ENCODE assay signal across 9 mouse cellular contexts in genomic region chr6:113172568-113172967, GRCm38 (mm10). TPM values are rescaled to one million over a fixed set of nuclear protein-coding genes. Genes with fewer than 3 reads are reported as not detected.
A peak's percentile ranks its signal among the peaks of the same experiment; 100 is the strongest.
DNase-seq lines count a peak whose midpoint lies in the region; ATAC-seq and TF ChIP-seq lines count a peak whose summit lies in the region.
"Had no signal": no experiment of that assay in that cellular context is flagged by ENCODE, and none has a peak within 500 bp of the region (broad histone marks: within the 10 kb centered on the region; RNA-seq: fewer than 3 reads in every experiment).

No protein-coding gene starts in this region.

- WGBS in kidney, embryonic 14.5 days: 75% methylated on average over 1 of the region's 1 CpGs
- WGBS in forebrain, embryonic 12.5 days: 74% methylated on average over 1 of the region's 1 CpGs
- WGBS in kidney, postnatal 0 days: 89% methylated on average over 1 of the region's 1 CpGs

- H3K4me2 ChIP-seq in kidney, embryonic 14.5 days (replicated peaks; ENCODE audit: low read depth, low read length): no peak overlapping the region
- H3K4me2 ChIP-seq in forebrain, embryonic 12.5 days: no peak overlapping the region
- no peak overlapping the region for H3K4me2 ChIP-seq in kidney, postnatal 0 days (ENCODE audit: low read length)
- H3K4me2 ChIP-seq: embryonic facial prominence, embryonic 15.5 days had no signal

- no peaks in the 10 kb centered on the region for H3K36me3 ChIP-seq in kidney, embryonic 14.5 days (ENCODE audit: control insufficient read depth, insufficient read depth, low read length)
- H3K36me3 ChIP-seq in forebrain, embryonic 12.5 days (replicated peaks): peaks cover 19% of the 10 kb centered on the region
- no peaks in the 10 kb centered on the region for H3K36me3 ChIP-seq in kidney, postnatal 0 days (ENCODE audit: insufficient read depth, low read length)
- H3K36me3 ChIP-seq: embryonic facial prominence, embryonic 15.5 days had no signal

- H3K9ac ChIP-seq in kidney, embryonic 14.5 days (ENCODE audit: low read depth, low read length): no peak overlapping the region
- no peak overlapping the region for H3K9ac ChIP-seq in forebrain, embryonic 12.5 days
- H3K9ac ChIP-seq in kidney, postnatal 0 days (ENCODE audit: low read depth, low read length): no peak overlapping the region
- H3K9ac ChIP-seq: embryonic facial prominence, embryonic 15.5 days had no signal

- no peak for ATAC-seq in kidney, embryonic 14.5 days (ENCODE audit: low FRiP score, low TSS enrichment)
- peak; percentile 20; the same call in 1 of the 2 replicates for ATAC-seq in forebrain, embryonic 12.5 days (ENCODE audit: low FRiP score)
- ATAC-seq in kidney, postnatal 0 days (replicated peaks; ENCODE audit: low FRiP score, low read depth): no peak

- no peaks in the 10 kb centered on the region for H3K4me1 ChIP-seq in kidney, embryonic 14.5 days (ENCODE audit: control insufficient read depth, insufficient read depth, low read length)
- no peaks in the 10 kb centered on the region for H3K4me1 ChIP-seq in forebrain, embryonic 12.5 days
- no peaks in the 10 kb centered on the region for H3K4me1 ChIP-seq in kidney, postnatal 0 days (replicated peaks; ENCODE audit: insufficient read depth, low read length)

- peak; percentile 31 for DNase-seq in kidney, adult 11 months
- peak; percentile 81 for DNase-seq in ES-CJ7 (ENCODE audit: low read depth, low spot score)
- DNase-seq in c-Kit-positive CD71-positive TER-119-negative erythroid progenitor cells, embryonic 14.5 days (ENCODE audit: low read depth): peak; percentile 53
- peak; percentile 55 for DNase-seq in kidney, postnatal 0 days (ENCODE audit: low spot score)
- DNase-seq in lung, postnatal 25 days (ENCODE audit: low spot score): peak; percentile 51
- DNase-seq in spleen, postnatal 36 days (ENCODE audit: low spot score in 2 of 2): peak; percentile 55 to 57

- H3K4me3 ChIP-seq in kidney, embryonic 14.5 days (ENCODE audit: low read length): no peak overlapping the region
- no peak overlapping the region for H3K4me3 ChIP-seq in forebrain, embryonic 12.5 days (replicated peaks)
- no peak overlapping the region for H3K4me3 ChIP-seq in kidney, postnatal 0 days (replicated peaks; ENCODE audit: low read depth, low read length)
- H3K4me3 ChIP-seq: embryonic facial prominence, embryonic 15.5 days had no signal

- no peaks in the 10 kb centered on the region for H3K27me3 ChIP-seq in kidney, embryonic 14.5 days (ENCODE audit: control insufficient read depth, insufficient read depth, low read length)
- no peaks in the 10 kb centered on the region for H3K27me3 ChIP-seq in forebrain, embryonic 12.5 days
- no peaks in the 10 kb centered on the region for H3K27me3 ChIP-seq in kidney, postnatal 0 days (ENCODE audit: insufficient read depth, low read length)
- H3K27me3 ChIP-seq: embryonic facial prominence, embryonic 15.5 days had no signal

- TF ChIP-seq CTCF in kidney, postnatal 0 days (IDR thresholded peaks at IDR 0.05; ENCODE audit: low read depth): peak; percentile 71

- H3K27ac ChIP-seq in kidney, embryonic 14.5 days (ENCODE audit: low read depth, low read length): no peak overlapping the region
- H3K27ac ChIP-seq in forebrain, embryonic 12.5 days: no peak overlapping the region
- H3K27ac ChIP-seq in kidney, postnatal 0 days: no peak overlapping the region
- H3K27ac ChIP-seq: embryonic facial prominence, embryonic 15.5 days had no signal

- H3K9me3 ChIP-seq in kidney, embryonic 14.5 days (ENCODE audit: control insufficient read depth, low read length): no peaks in the 10 kb centered on the region
- H3K9me3 ChIP-seq in forebrain, embryonic 12.5 days: no peaks in the 10 kb centered on the region
- H3K9me3 ChIP-seq in kidney, postnatal 0 days (replicated peaks; ENCODE audit: low read length): no peaks in the 10 kb centered on the region
- H3K9me3 ChIP-seq: embryonic facial prominence, embryonic 15.5 days had no signal

RNA-seq across cellular contexts. Expression of gene Lhfpl4, which starts 22.6 kb away (rescaled TPM):
- 0.45 and 0.69 TPM in 2 replicates for polyA plus RNA-seq in kidney, embryonic 14.5 days (2014; fragmentation: Nextera tagmentation; extraction: Ambion mirVana)
- polyA plus RNA-seq in forebrain, embryonic 12.5 days (2016; fragmentation: Nextera tagmentation; extraction: Ambion mirVana): 30.6 and 35.4 TPM in 2 replicates
- polyA plus RNA-seq in kidney, postnatal 0 days (2015; fragmentation: Nextera tagmentation; extraction: Ambion mirVana): 0.20 and 0.45 TPM in 2 replicates

Comparison
In these comparisons a context has a peak if more than half of its experiments do, and no peak if none do; other contexts are left out.
1. DNase-seq: peak in every context shown above with its lines; median percentile 81 in ES-CJ7; 56 in spleen, postnatal 36 days; 55 in kidney, postnatal 0 days; 53 in c-Kit-positive CD71-positive TER-119-negative erythroid progenitor cells, embryonic 14.5 days; 51 in lung, postnatal 25 days; 31 in kidney, adult 11 months.
2. RNA of gene Lhfpl4, which starts 22.6 kb away (polyA plus RNA-seq): 30.6 to 35.4 TPM in forebrain, embryonic 12.5 days; 0.45 to 0.69 TPM in kidney, embryonic 14.5 days and 0.20 to 0.45 TPM in kidney, postnatal 0 days; every median in the first group is over 10 times any median in the second.